Comparison of ENCODE assay signal across 10 mouse cellular contexts in the genomic region with DNA sequence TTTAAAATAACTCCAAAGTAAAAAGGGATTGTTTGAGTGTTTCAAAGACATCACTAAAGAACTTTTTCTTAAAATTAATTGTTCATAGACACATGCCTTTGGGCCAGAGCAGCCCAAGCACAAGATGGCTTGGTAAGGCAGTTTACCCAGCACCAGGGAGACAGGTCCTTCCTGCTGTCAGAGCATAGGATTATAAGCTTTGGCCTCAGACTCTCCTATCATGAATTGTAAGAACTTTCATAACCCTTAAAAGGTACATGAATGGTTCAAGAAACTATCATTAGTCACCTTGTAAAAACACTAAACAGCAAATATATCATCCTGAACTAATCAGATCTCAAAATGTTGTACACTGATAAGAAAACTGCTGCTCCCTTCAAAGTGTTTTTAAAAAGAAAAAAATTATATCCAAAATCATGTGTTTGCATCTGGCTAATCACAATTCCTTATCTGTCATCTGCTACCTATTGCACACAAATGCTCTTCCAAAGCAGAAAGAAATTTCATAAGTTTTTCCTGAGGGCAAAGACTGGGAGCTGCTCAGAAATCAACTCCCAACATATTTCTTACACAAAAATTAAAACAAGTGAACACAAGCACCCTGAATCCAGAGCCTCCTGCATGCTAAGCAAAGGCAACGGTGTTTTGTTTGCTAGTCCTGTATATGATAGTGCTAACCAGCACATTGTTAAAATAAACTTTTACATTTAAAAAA. TPM values are rescaled to one million over a fixed set of nuclear protein-coding genes. Genes with fewer than 3 reads are reported as not detected.
DNase-seq lines count a peak whose midpoint lies in the region; ATAC-seq and TF ChIP-seq lines count a peak whose summit lies in the region.
"Had no signal": no experiment of that assay in that cellular context is flagged by ENCODE, and none has a peak within 500 bp of the region (broad histone marks: within the 10 kb centered on the region; RNA-seq: fewer than 3 reads in every experiment).

No protein-coding gene starts in this region.

- H3K9ac ChIP-seq in heart, adult 2 months (ENCODE audit: low read depth, low read length): no peak overlapping the region
- no peak overlapping the region for H3K9ac ChIP-seq in midbrain, embryonic 11.5 days (ENCODE audit: low read length)
- no peak overlapping the region for H3K9ac ChIP-seq in limb, embryonic 13.5 days
- H3K9ac ChIP-seq in stomach, embryonic 16.5 days (ENCODE audit: low read length): no peak overlapping the region

- 0 out of 2 replicates have a peak overlapping the region, but pooled peaks have one; percentile 93 for H3K27ac ChIP-seq in heart, adult 2 months
- no peak overlapping the region for H3K27ac ChIP-seq in midbrain, embryonic 10.5 days (replicated peaks)
- H3K27ac ChIP-seq in midbrain, embryonic 11.5 days (ENCODE audit: low read depth, low read length): no peak overlapping the region
- H3K27ac ChIP-seq in limb, embryonic 13.5 days: no peak overlapping the region
- H3K27ac ChIP-seq in stomach, embryonic 16.5 days (ENCODE audit: low read length): no peak overlapping the region

- ATAC-seq in midbrain, embryonic 11.5 days (ENCODE audit: low FRiP score): no peak
- ATAC-seq in limb, embryonic 13.5 days (ENCODE audit: low FRiP score, low read depth): no peak
- no peak for ATAC-seq in stomach, embryonic 16.5 days (ENCODE audit: insufficient read depth, low FRiP score)
- ATAC-seq: CD4-positive, CD25-positive, alpha-beta regulatory T cell, adult 4 months had no signal

- H3K9me3 ChIP-seq in midbrain, embryonic 10.5 days (replicated peaks): no peaks in the 10 kb centered on the region
- H3K9me3 ChIP-seq in midbrain, embryonic 11.5 days (ENCODE audit: control insufficient read depth, low read length): no peaks in the 10 kb centered on the region
- H3K9me3 ChIP-seq in limb, embryonic 13.5 days: no peaks in the 10 kb centered on the region
- H3K9me3 ChIP-seq in stomach, embryonic 16.5 days (replicated peaks; ENCODE audit: control insufficient read depth, low read length): no peaks in the 10 kb centered on the region

- peaks cover 3% of the 10 kb centered on the region for H3K36me3 ChIP-seq in heart, adult 2 months (ENCODE audit: control insufficient read depth, insufficient read depth, low read length)
- H3K36me3 ChIP-seq in midbrain, embryonic 10.5 days: no peaks in the 10 kb centered on the region
- H3K36me3 ChIP-seq in midbrain, embryonic 11.5 days (ENCODE audit: control insufficient read depth, insufficient read depth, low read length): no peaks in the 10 kb centered on the region
- no peaks in the 10 kb centered on the region for H3K36me3 ChIP-seq in limb, embryonic 13.5 days
- no peaks in the 10 kb centered on the region for H3K36me3 ChIP-seq in stomach, embryonic 16.5 days (ENCODE audit: control insufficient read depth, insufficient read depth, low read length)

- H3K4me1 ChIP-seq in heart, adult 2 months (ENCODE audit: control insufficient read depth, insufficient read depth, low read length): peaks cover 3% of the 10 kb centered on the region
- H3K4me1 ChIP-seq in midbrain, embryonic 10.5 days: peaks cover 19% of the 10 kb centered on the region
- peaks cover 5% of the 10 kb centered on the region; the same call in 1 of the 2 replicates for H3K4me1 ChIP-seq in midbrain, embryonic 11.5 days (ENCODE audit: control insufficient read depth, insufficient read depth, low read length)
- H3K4me1 ChIP-seq in limb, embryonic 13.5 days: peaks cover 41% of the 10 kb centered on the region
- no peaks in the 10 kb centered on the region for H3K4me1 ChIP-seq in stomach, embryonic 16.5 days (ENCODE audit: control insufficient read depth, insufficient read depth, low read length)

- 56% methylated on average over 1 of the region's 1 CpGs for WGBS in heart, adult 2 months
- WGBS in midbrain, embryonic 10.5 days: 95% methylated on average over 1 of the region's 1 CpGs
- WGBS in midbrain, embryonic 11.5 days: 93% methylated on average over 1 of the region's 1 CpGs
- WGBS in limb, embryonic 13.5 days: 80% methylated on average over 1 of the region's 1 CpGs
- WGBS in stomach, embryonic 16.5 days: 56% methylated on average over 1 of the region's 1 CpGs

- no peaks in the 10 kb centered on the region for H3K27me3 ChIP-seq in heart, adult 2 months (ENCODE audit: control insufficient read depth, insufficient read depth, low read length)
- H3K27me3 ChIP-seq in midbrain, embryonic 10.5 days (ENCODE audit: low read depth, poor library complexity, severe bottlenecking): no peaks in the 10 kb centered on the region
- no peaks in the 10 kb centered on the region for H3K27me3 ChIP-seq in midbrain, embryonic 11.5 days (ENCODE audit: control insufficient read depth, insufficient read depth, low read length)
- no peaks in the 10 kb centered on the region for H3K27me3 ChIP-seq in limb, embryonic 13.5 days
- no peaks in the 10 kb centered on the region for H3K27me3 ChIP-seq in stomach, embryonic 16.5 days (ENCODE audit: control insufficient read depth, insufficient read depth, low read length)

- no peak for DNase-seq in heart, adult 2 months
- DNase-seq in heart, adult 8-10 months (ENCODE audit: low spot score): no peak
- DNase-seq in midbrain, embryonic 10.5 days (ENCODE audit: low spot score): no peak
- no peak for DNase-seq in midbrain, embryonic 11.5 days (ENCODE audit: low spot score, missing footprints)
- DNase-seq in adrenal gland, postnatal 4 days (ENCODE audit: low spot score in 2 of 2): no peak
- DNase-seq in cerebellum, adult 9-11 months: no peak
- DNase-seq: right cerebral cortex, postnatal 14 days had no signal

- no peak for TF ChIP-seq EP300 in heart, adult 2 months (IDR thresholded peaks at IDR 0.05; ENCODE audit: insufficient read depth, low read depth, low read length)

- no peak for TF ChIP-seq CTCF in heart, adult 2 months (IDR thresholded peaks at IDR 0.05)

- intact Hi-C loops in heart, adult 2 months (cut with DNase I): no loop called here

- H3K4me2 ChIP-seq in midbrain, embryonic 11.5 days: no peak overlapping the region; the same call in 1 of the 2 replicates
- H3K4me2 ChIP-seq in limb, embryonic 13.5 days (replicated peaks): peak overlapping the region; percentile 84
- H3K4me2 ChIP-seq in stomach, embryonic 16.5 days (ENCODE audit: low read depth, low read length): peak overlapping the region; percentile 85

- no peak overlapping the region for H3K4me3 ChIP-seq in heart, adult 2 months
- H3K4me3 ChIP-seq in midbrain, embryonic 10.5 days: peak overlapping the region; percentile 89
- H3K4me3 ChIP-seq in midbrain, embryonic 11.5 days (ENCODE audit: low read depth, low read length): no peak overlapping the region
- H3K4me3 ChIP-seq in limb, embryonic 13.5 days: peak overlapping the region; percentile 81
- peak overlapping the region; percentile 73; the same call in 1 of the 2 replicates for H3K4me3 ChIP-seq in stomach, embryonic 16.5 days (replicated peaks; ENCODE audit: low read length)

- TF ChIP-seq POLR2A in heart, adult 2 months (IDR thresholded peaks at IDR 0.05; ENCODE audit: insufficient read depth, low read depth, low read length): no peak

- H3K79me2 ChIP-seq in heart, adult 2 months (replicated peaks; ENCODE audit: control insufficient read depth, insufficient read depth, low read length): peaks cover 4% of the 10 kb centered on the region; the same call in 1 of the 2 replicates

RNA-seq across cellular contexts. Expression of gene Hibadh, which starts 1.6 kb away (rescaled TPM):
- 100 to 1,000 TPM; 218 to 263 TPM for total RNA-seq in heart, adult 2 months (2021)
- polyA plus RNA-seq in heart, adult 2 months (2012; rRNA removed): 170 and 260 TPM in 2 replicates
- 100 to 1,000 TPM; 253 to 275 (median 269) TPM for total RNA-seq in heart, adult 8-10 months (2022)
- 77.4 and 83.2 TPM in 2 replicates for polyA plus RNA-seq in midbrain, embryonic 10.5 days (2016; fragmentation: Nextera tagmentation; extraction: Ambion mirVana)
- 49.3 and 55.4 TPM in 2 replicates for polyA plus RNA-seq in midbrain, embryonic 11.5 days (2014; fragmentation: Nextera tagmentation; extraction: Ambion mirVana)
- 91.7 and 93.9 TPM in 2 replicates for polyA plus RNA-seq in limb, embryonic 13.5 days (2015; fragmentation: Nextera tagmentation; extraction: Ambion mirVana)
- polyA plus RNA-seq in stomach, embryonic 16.5 days (2015; fragmentation: Nextera tagmentation; extraction: Ambion mirVana): 112 and 116 TPM in 2 replicates
- 100 to 1,000 TPM; 126 to 128 TPM for total RNA-seq in adrenal gland, postnatal 4 days (2021)

Comparison
In these comparisons a context has a peak if more than half of its experiments do, and no peak if none do; other contexts are left out.
1. H3K4me3 ChIP-seq: peak in midbrain, embryonic 10.5 days (single experiment), limb, embryonic 13.5 days (single experiment) and stomach, embryonic 16.5 days (single experiment); none in heart, adult 2 months (single experiment) and midbrain, embryonic 11.5 days (single experiment).